Mouse (Mus musculus) ES-E14 (cell line): ENCODE results near the gene Plpp2.

Experiments
- CHD2 ChIP-seq: IDR thresholded peaks from 2 replicates; pipeline ENCODE4 v1.6.1; 2014; ENCODE audit warnings: mild to moderate bottlenecking, low read depth, low read length, inconsistent platforms
- HCFC1 ChIP-seq: IDR thresholded peaks from 2 replicates; pipeline ENCODE4 v1.6.1; 2012; ENCODE audit warnings: low read length, inconsistent platforms, borderline replicate concordance; ENCODE audit not compliant: insufficient read depth
- MAFK ChIP-seq: IDR thresholded peaks from 2 replicates; pipeline ENCODE4 v1.6.1; 2014; ENCODE audit warnings: mild to moderate bottlenecking, low read depth, low read length, inconsistent platforms; ENCODE audit not compliant: insufficient read depth
- ZNF384 ChIP-seq: IDR thresholded peaks from 2 replicates; pipeline ENCODE4 v1.6.1; 2012; ENCODE audit warnings: low read depth, low read length, inconsistent platforms

DNA sequence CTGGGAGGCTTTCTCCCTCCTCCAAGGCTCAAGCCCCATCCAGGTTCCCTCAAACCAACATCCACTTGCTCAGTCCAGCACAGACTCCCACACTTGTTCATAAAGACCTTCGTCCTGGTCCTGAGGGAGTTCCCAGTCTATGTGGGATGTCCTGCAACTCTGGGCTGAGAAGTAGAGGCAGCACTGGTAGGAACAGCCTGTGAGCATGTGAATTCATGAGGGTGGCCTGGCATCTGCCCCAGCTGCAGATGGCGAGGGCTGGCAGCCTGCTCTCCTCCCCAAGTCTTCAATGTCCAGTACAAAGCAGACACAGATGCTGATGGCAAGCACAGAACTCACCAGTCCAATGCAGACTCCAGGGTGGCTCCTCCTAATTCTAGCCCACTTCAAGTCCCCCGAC is 4.7 kb upstream of the Plpp2 start:
- TF ChIP-seq HCFC1 (no peak), CHD2 (no peak), ZNF384 (no peak), MAFK (no peak)
